Mouse (Mus musculus) right cerebral cortex, postnatal 14 days (tissue): ENCODE measurements at regions not wholly inside any gene's neighbourhood (a gene's known extent, or its start where the extent isn't known, plus 50 kb on each side); places are given as distances from the start of the nearest gene placed in this dataset.

Experiments used
- DNase-seq: peaks from one replicate; pipeline ENCODE4 v3.0.0; 2022

- no peak for DNase-seq
These were observed 123.9 kb upstream of the Bmp4 start for GRCm38 (mm10) chr14:46514262-46514932.

- no peak for DNase-seq
These were observed 121.6 kb upstream of the Bmp4 start for GRCm38 (mm10) chr14:46512118-46512517.

- no peak for DNase-seq
These were observed 118.4 kb upstream of the Bmp4 start for GRCm38 (mm10) chr14:46508871-46509270.

DNA sequence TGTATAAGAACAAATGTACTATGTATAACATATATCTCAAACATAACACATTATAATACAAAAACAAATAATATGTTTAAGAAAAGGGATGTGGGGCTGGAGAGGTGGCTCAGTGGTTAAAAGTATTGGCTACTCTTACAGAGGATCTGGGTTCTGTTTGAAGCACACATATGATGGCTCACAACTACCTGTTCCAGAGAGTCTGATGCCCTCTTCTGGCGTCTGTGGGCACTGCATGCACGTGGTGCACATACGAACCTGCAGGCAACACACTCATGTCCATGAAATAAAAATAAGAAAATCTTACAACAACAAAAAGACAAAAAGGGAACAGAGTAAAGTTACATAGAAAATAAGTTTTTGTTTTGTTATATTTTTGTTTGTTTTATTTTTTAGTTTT is 114.8 kb upstream of the Bmp4 start:
- DNase-seq: peak; percentile 13

- DNase-seq: no peak
These were observed 101.1 kb upstream of the Bmp4 start for GRCm38 (mm10) chr14:46491601-46492000.

- DNase-seq: no peak
These were observed 100.7 kb upstream of the Bmp4 start for GRCm38 (mm10) chr14:46491182-46491581.

DNA sequence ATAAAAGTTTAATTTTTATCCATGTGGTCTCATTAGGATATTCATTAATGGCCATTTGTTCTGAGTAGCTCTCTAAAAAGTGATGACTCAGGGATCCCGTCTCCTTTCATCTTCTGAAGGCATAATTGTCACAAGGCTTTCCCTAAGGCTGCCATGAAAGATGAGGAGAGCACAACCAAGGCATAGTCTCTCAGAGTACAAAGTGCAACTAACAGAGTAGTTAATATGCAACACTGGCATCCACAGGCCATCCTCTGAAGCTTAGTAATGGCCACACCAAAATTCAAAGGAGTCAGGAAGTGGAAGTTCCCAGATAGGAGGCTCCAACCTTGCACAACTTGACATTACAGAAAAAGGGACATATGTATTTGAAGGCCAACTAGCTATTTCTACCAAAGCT is 97.1 kb upstream of the Bmp4 start:
- DNase-seq: no peak

DNA sequence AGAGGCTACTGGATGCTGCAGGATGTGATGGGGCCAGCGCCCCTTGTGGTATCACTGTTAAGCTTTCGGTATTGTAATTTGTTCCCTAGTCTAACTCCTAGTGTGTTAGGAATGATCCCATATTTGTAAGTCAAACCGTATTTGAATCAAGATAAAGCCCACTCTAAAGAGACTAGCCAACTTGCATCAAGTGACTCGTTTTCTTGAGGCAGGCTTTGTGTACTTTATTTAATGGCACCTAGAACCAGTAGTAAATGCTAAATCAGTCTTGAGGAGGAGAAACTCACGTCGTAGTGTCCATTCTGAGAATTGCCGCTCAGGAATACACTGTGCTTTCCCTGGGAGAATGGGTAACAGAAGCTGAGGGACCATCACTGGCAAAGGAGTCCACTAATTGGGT is 89.9 kb upstream of the Bmp4 start:
- DNase-seq: no peak

- no peak for DNase-seq
These were observed 85.5 kb upstream of the Bmp4 start for GRCm38 (mm10) chr14:46475945-46476344.

GRCm38 (mm10) chr14:46462967-46463366 is 72.5 kb upstream of the Bmp4 start:
- DNase-seq: no peak

GRCm38 (mm10) chr14:46461960-46462359 is 71.5 kb upstream of the Bmp4 start:
- DNase-seq: no peak

GRCm38 (mm10) chr14:46454500-46454899 is 64.0 kb upstream of the Bmp4 start:
- no peak for DNase-seq

DNA sequence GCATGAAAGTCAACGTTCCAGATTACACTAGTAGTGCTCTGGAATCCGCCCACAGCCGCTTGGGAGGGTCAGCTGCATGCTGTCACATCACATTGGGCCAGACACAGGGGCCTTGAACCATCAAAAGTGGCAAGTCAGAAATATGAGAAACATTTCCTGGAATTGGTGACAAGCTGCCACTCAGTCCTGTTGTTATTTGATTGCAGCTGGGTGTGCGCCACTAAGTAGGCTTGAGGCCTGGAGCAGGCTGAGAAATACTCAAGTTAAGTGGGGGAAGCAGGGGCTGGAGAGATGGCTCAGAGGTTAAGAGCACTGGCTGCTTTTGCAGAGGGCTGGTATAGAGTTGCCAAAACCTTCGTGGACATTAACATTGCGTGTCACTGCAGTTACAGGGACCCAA is 51.2 kb upstream of the Bmp4 start:
- no peak for DNase-seq
